Mouse (Mus musculus): ENCODE results near the gene Kdm4b. TPM values are rescaled to one million over a fixed set of nuclear protein-coding genes. Genes with fewer than 3 reads are reported as not detected.

Gene Kdm4b
- polyA plus RNA-seq (2012; ENCODE audit: insufficient read depth, insufficient read length, missing spikeins) = 6.4 and 17.7 TPM in 2 replicates

DNA sequence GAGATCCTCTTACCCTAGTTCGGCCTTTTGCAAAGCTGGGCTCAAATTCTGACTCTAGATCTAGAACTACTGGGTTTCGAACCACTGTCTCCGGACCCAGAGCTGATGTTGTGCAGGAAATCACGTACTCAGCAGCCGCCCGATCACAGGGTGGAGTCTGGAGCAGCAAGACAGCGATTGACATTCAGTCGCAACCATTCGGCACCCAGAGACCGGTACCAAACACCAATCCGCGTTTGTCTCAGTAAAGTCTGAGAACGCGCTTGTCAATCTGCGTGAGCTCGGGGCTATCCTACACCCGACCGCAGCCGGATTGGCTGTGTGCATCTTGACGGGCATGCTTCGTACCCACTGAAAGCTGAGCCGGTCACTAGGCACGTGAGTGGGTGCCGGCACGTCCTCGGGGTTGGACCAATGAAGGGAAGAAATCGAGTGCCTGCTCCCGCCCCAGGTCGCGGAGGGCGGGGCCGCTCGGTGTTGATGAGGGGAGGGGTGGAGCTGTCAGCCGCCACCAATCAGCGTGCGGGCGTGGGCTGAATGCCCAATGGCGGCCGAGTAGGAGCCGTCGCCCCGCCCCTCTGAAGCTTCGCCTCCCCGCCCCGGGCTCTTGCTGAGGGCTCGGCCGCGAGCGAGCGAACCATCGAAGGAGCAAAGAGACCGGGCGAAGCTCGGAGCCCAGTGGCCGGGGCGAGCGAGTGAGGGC lies at the start of gene Kdm4b:
Kdm4b (plus strand) TSS at position 613 of the 703 bp plus-strand sequence.
- Histone ChIP-seq H3K27ac (replicated peaks; ENCODE audit: low read depth, low read length) (peak within 1 kb of the TSS; percentile 49), H3K4me1 (ENCODE audit: control insufficient read depth, insufficient read depth, insufficient read length, low read length) (peaks cover 15% of the 10 kb centered on the region), H3K4me3 (ENCODE audit: insufficient read depth, low read depth, low read length) (peak within 1 kb of the TSS; percentile 70)

GRCm38 (mm10) chr17:56276643-56277566 lies 49.0 kb upstream of the Kdm4b start, which contains the start of gene Ticam1:
TSS of gene Ticam1 (minus strand) at chr17:56276786.
- Histone ChIP-seq H3K27ac (replicated peaks; ENCODE audit: low read depth, low read length) (peak within 1 kb of the TSS; percentile 96), H3K4me1 (ENCODE audit: control insufficient read depth, insufficient read depth, insufficient read length, low read length) (peaks cover 5% of the 10 kb centered on the region), H3K4me3 (ENCODE audit: insufficient read depth, low read depth, low read length) (peak within 1 kb of the TSS; percentile 80)

- peak overlapping the region; percentile 91 for H3K27ac ChIP-seq (replicated peaks; ENCODE audit: low read depth, low read length)
- no peak overlapping the region for H3K4me3 ChIP-seq (ENCODE audit: insufficient read depth, low read depth, low read length)
Observed at GRCm38 (mm10) chr17:56277567-56277893, 48.3 kb upstream of the Kdm4b start.

DNA sequence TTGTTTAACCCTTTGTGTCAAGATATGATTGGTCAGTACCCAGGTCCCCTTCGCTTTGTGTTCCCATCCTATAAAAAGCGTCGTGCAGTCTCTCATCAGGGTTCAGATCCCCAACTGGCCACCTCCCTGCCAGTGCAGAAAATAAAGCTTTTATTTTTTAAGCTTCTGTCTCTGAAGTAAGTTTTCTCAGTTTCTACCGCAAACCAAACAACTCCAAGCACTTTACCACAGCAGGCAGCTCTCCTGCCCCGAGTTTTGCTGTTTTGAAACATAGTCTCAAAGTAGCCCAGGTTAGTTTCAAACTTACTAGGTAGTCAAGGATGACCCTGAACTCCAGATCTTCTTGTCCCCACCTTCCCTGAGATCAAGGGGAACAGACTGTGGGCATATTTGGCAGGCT lies 47.5 kb upstream of the Kdm4b start:
- peak overlapping the region; percentile 91 for H3K27ac ChIP-seq (replicated peaks; ENCODE audit: low read depth, low read length)
- no peak overlapping the region for H3K4me3 ChIP-seq (ENCODE audit: insufficient read depth, low read depth, low read length)
- peaks cover 3% of the 10 kb centered on the region; the same call in 1 of the 2 replicates for H3K4me1 ChIP-seq (ENCODE audit: control insufficient read depth, insufficient read depth, insufficient read length, low read length)

More at GRCm38 (mm10) chr17:56277567-56277893, 48.3 kb upstream of the Kdm4b start:
- H3K4me1 ChIP-seq (ENCODE audit: control insufficient read depth, insufficient read depth, insufficient read length, low read length) = peaks cover 5% of the 10 kb centered on the region

GRCm38 (mm10) chr17:56279481-56280155 lies 46.2 kb upstream of the Kdm4b start:
- Histone ChIP-seq H3K27ac (replicated peaks; ENCODE audit: low read depth, low read length) (peak overlapping the region; percentile 98), H3K4me3 (ENCODE audit: insufficient read depth, low read depth, low read length) (no peak overlapping the region), H3K4me1 (ENCODE audit: control insufficient read depth, insufficient read depth, insufficient read length, low read length) (no peaks in the 10 kb centered on the region; the same call in 1 of the 2 replicates)

GRCm38 (mm10) chr17:56281193-56281592 lies 44.7 kb upstream of the Kdm4b start:
- Histone ChIP-seq H3K27ac (replicated peaks; ENCODE audit: low read depth, low read length) (no peak overlapping the region), H3K4me1 (ENCODE audit: control insufficient read depth, insufficient read depth, insufficient read length, low read length) (no peaks in the 10 kb centered on the region; the same call in 1 of the 2 replicates), H3K4me3 (ENCODE audit: insufficient read depth, low read depth, low read length) (no peak overlapping the region)

GRCm38 (mm10) chr17:56282802-56283201 lies 43.1 kb upstream of the Kdm4b start:
- H3K4me1 ChIP-seq (ENCODE audit: control insufficient read depth, insufficient read depth, insufficient read length, low read length) = peaks cover 2% of the 10 kb centered on the region; the same call in 1 of the 2 replicates
- no peak overlapping the region for H3K27ac ChIP-seq (replicated peaks; ENCODE audit: low read depth, low read length)
- no peak overlapping the region for H3K4me3 ChIP-seq (ENCODE audit: insufficient read depth, low read depth, low read length)

DNA sequence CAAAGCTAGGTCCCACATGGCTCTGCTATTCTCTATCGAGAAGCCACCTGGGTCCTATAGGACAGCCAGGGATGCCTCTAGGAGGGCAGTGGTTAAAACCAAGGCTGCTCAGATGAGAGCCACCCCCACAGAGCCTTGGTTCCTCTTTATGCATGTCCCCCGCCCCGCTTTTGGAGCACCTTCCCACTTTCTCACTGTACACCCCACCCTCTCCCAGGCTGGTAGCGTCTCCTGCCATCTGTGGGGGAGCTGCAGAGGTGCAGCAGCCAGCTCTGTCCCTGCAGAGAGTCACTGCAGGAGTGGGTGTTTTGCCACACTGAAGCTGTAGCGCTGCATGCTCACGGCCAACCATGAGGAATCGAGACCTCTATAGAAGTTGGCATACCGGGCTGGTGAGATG lies 42.5 kb upstream of the Kdm4b start:
- peaks cover 3% of the 10 kb centered on the region; the same call in 1 of the 2 replicates for H3K4me1 ChIP-seq (ENCODE audit: control insufficient read depth, insufficient read depth, insufficient read length, low read length)
- H3K27ac ChIP-seq (replicated peaks; ENCODE audit: low read depth, low read length) = no peak overlapping the region
- no peak overlapping the region for H3K4me3 ChIP-seq (ENCODE audit: insufficient read depth, low read depth, low read length)

GRCm38 (mm10) chr17:56285995-56286394 lies 39.9 kb upstream of the Kdm4b start:
- no peak overlapping the region for H3K27ac ChIP-seq (replicated peaks; ENCODE audit: low read depth, low read length)
- H3K4me1 ChIP-seq (ENCODE audit: control insufficient read depth, insufficient read depth, insufficient read length, low read length) = peaks cover 7% of the 10 kb centered on the region
- no peak overlapping the region for H3K4me3 ChIP-seq (ENCODE audit: insufficient read depth, low read depth, low read length)

DNA sequence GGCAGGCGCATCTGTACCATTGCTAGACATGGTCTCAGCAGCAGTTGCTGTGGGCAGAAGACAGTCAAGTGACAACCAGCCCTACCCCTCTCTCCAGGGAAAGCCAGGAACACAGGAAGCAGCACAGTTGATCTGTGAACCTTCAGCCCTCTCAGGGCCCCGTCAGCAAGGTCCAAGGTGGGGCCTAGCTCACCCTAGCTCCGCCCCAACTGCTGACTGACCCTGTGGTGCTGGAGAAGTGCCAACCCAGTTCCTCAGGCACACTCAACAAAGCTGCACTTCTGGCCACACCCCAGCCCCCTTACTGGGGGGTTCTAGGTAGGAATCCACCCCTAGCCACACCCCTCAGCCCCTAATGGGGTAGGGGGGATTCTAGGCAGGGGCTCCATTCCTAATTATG lies 38.0 kb upstream of the Kdm4b start:
- Histone ChIP-seq H3K27ac (replicated peaks; ENCODE audit: low read depth, low read length) (peak overlapping the region; percentile 58), H3K4me1 (ENCODE audit: control insufficient read depth, insufficient read depth, insufficient read length, low read length) (peaks cover 17% of the 10 kb centered on the region), H3K4me3 (ENCODE audit: insufficient read depth, low read depth, low read length) (peak overlapping the region; percentile 24)

- Histone ChIP-seq H3K27ac (replicated peaks; ENCODE audit: low read depth, low read length) (peak overlapping the region; percentile 58), H3K4me3 (ENCODE audit: insufficient read depth, low read depth, low read length) (peak overlapping the region; percentile 72), H3K4me1 (ENCODE audit: control insufficient read depth, insufficient read depth, insufficient read length, low read length) (peaks cover 17% of the 10 kb centered on the region)
Observed at GRCm38 (mm10) chr17:56288866-56289265, 37.0 kb upstream of the Kdm4b start.

GRCm38 (mm10) chr17:56289371-56290331 lies 36.2 kb upstream of the Kdm4b start:
- Histone ChIP-seq H3K4me1 (ENCODE audit: control insufficient read depth, insufficient read depth, insufficient read length, low read length) (peaks cover 17% of the 10 kb centered on the region), H3K4me3 (ENCODE audit: insufficient read depth, low read depth, low read length) (peak overlapping the region; percentile 72), H3K27ac (replicated peaks; ENCODE audit: low read depth, low read length) (peak overlapping the region; percentile 58)

DNA sequence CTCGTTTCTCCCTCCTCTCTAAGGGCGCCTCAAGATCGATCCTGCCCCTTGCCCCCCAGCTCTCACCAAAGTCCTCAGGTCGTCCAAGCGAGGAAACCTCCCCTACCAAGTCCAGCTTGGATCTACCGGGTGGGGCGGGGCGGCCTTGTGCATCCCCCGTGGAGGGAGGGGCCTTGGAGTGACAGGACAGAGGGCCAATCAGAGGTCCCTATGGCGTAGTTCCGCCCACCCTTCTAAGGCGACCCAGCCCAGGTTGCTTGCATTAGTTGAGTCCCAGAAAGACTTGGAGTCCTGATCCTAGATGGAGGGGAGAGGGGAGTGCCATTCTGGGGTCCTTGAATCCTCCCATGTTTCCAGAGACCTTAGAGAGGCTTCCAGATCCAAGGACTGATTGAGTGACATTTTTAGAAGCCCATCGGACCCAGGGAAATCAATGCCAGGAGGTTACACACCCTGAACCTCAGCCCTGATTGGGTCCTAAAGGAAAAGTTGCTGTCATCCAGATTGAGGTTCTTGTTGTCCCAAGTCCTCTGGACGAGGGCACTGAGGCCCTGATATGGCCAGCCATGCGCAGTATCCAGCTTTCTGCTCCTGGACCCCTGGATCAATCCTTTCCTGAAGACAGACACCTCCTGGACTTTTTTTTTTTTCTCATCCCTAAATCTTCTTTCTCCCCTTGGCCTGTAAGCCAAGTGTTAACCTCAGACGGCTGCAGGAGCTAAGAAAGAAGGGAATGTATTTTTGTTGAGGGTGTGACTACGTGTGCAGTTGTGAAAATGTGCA lies 35.3 kb upstream of the Kdm4b start:
- H3K27ac ChIP-seq (replicated peaks; ENCODE audit: low read depth, low read length) = peak overlapping the region; percentile 77
- peaks cover 17% of the 10 kb centered on the region for H3K4me1 ChIP-seq (ENCODE audit: control insufficient read depth, insufficient read depth, insufficient read length, low read length)
- H3K4me3 ChIP-seq (ENCODE audit: insufficient read depth, low read depth, low read length) = peak overlapping the region; percentile 72

Measured in brown adipose tissue, adult 24 weeks (tissue).